Mouse (Mus musculus) spleen, postnatal 10 days (tissue): ENCODE measurements around the gene Ldb1.
"Not testable (repeated sequence)": the region's sequence is repeated elsewhere in the genome, so short reads cannot be mapped to it uniquely, and the experiment has no call there.

Experiments used
- DNase-seq, 2 experiments: peaks; one replicate each; pipeline ENCODE4 v3.0.0; 2021 to 2022; ENCODE audit warnings: low spot score in 2 of 2

Gene Ldb1

DNA sequence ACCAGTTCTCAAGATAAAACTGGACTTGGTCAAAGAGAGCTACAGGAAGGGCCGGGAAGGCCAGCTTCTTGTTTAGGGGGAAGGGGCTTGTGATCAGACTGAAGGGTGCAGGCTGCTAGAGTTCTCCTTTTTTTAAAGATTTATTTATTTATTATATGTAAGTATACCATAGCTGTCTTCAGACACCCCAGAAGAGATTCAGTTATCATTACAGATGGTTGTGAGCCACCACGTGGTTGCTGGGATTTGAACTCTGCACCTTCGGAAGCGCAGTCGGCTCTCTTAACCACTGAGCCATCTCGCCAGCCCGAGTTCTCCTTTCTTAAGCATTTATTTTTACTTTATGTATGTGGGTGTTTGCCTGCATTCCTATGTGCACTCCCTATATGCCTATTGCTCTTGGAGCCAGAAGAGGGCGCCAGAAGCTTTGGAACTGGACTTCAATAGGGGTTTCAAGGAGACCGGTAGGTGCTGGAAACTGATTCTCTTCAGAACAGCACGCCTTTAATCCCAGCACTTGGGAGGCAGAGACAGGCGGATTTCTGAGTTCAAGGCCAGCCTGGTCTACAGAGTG, 16.2 kb downstream of the Ldb1 start:
- DNase-seq = no peak

DNA sequence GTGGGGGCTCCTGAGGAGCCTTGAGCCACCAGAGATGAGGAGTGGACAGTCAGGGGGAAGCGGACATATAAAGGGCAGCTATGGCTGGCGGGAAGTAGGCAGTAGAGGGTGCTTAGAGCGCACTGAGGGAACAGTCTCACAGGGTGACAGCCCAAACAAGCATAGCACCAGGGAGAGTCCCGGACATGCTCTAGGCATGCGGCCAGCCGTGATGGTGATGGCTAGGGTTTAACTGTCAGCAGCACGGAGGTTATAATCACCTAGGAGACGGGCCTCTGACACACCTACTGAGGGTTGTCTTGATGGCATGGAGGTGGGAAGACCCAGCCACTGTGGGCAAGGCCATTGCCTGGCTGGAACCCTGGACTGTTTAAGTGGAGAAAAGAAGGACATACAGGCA, 18.4 kb downstream of the Ldb1 start:
- DNase-seq = no peak

DNA sequence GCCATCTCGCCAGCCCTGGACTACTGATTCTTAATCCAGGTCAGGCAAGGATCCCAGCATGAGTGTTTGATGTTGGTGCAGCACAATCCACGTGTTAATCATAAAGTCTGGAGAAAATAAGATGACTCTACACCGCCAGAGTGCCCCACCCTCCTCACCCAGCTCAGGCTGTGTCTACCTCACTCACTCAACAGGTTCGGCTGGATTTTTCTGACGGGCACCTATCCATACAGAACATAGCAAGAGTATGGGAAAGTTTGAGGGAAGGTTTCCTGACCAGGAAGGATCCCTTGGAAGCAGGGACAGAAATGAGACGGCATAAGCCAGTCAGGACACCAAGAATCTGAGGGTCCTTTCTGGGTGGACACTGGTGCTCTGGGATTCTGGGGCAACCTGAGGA, 20.1 kb downstream of the Ldb1 start:
- no peak for DNase-seq

DNA sequence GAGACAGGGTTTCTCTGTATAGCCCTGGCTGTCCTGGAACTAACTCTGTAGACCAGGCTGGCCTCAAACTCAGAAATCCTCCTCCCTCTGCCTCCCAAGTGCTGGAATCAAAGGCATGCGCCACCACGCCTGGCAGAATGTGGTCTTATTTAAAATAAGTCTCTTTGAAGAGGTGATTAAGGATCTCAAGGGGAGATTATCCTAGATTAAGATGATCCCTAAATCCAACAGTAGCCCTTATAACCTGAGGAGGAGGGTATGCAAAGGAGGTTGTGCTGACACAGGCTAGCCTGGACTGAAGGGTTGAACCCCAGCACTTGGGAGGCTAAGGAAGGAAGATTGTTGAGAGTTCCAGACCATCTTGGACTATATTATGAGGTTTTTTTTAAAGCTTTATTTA, 29.0 kb downstream of the Ldb1 start:
- DNase-seq = no peak

DNA sequence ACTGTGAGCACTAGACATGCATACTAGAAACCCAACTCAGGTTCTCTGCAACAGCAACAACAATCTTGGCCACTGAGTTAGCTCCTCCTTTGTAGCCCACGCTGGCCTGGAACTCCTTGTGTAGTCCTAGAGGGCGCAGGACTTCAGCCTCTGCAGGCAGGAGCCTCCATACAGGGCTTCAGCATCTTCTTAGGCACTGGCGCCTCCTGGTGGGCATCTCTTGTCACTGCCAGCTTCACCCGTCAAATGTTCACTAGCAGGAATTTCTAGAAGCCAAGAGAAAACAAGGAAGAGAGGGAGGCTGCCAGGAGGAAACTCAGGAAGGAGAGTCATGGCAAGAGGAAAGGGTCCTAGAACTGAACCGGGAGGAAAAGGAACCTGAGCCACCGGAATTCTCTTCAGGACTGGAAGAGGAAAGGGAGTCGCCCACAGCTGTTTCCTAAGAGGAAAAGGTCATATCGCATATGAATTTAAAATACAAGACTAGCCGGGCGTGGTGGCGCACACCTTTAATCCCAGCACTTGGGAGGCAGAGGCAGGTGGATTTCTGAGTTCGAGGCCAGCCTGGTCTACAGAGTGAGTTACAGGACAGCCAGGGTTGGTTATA, 30.3 kb downstream of the Ldb1 start:
- peak; percentile 79 to 91 for DNase-seq

DNA sequence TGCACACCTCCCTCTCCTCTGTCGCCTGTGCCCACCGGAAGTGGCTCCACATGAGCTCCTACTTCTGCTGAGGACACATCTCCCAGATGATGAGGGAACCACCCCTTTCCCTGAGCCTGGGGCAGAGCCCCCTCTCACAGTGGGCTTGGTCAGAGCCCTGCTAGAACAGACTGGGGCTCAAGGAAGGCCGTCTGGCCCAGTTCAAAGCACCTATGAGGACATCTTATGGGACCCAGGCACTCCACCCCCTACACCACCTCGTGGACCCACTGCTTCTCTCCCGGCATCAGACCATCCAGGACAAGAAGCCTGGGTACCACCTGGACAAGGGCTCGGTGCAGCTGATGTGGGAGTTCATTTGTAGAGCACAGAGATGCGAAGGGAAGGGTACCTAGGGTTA, 39.3 kb downstream of the Ldb1 start:
- DNase-seq = no peak

DNA sequence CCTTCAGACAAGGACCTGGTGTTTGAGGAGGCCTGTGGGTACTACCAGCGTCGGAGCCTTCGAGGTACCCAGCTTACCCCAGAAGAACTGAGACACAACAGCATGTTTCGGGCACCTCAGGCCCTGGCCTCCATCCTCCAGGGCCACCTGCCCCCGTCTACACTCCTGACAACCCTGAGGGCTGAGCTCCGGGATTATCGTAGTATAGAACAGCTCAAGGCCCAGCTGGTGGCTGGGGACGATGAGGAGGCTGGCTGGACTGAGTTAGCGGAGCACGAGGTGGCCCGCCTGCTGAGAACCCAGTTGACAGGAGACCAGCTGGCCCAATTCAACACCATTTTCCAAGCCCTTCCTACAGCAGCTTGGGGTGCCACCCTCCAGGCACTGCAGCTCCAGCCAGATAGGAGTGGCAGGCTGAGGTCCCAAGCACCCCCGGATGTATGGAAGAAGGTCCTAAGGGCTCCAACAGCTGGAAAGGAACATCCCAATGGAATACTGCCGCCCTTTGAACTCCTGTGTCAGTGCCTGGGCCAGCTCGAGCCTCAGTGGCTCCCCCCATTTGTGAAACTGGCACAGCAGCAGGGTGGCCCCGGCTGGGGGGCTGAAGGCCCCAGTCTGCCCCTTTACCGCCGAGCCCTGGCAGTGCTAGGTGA, 40.1 kb downstream of the Ldb1 start:
- DNase-seq = no peak

DNA sequence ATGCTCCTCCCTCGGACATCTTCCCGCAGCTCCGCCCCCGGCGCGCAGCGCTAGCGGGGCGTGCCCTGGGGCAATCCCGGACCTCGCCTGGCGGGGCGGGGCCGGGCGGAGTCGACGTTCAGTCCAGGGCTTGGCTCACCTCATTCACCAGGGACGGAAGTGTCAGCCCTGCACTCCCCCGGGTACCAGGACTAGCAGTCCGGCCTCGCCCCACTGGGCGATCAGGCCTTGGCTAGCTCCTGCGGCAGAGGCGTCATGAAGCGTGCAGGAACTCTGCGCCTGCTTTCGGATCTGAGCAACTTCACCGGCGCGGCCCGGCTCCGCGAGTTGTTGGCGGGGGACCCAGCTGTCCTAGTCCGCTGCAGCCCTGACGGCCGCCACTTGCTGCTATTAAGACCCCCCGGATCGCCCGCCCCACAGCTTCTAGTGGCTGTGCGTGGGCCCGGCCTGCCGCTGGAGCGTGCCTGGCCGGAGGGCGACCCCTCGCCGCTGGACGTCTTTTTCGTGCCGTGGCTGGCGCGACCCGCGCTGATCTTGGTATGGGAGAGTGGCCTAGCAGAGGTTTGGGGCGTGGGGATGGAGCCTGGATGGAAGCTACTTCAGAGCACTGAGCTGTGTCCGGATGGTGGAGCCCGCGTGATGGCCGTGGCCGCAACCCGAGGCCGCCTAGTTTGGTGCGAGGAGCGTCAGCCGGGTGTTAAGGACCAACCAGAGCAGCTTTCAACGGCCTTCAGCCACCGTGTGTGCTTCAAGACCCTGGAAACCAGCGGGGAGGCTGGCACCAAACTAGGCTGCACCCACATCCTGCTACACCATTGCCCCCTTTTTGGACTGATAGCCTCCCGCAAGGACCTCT, 41.4 kb downstream of the Ldb1 start, which contains the start of gene Hps6:
Hps6 (plus strand) TSS at position 138 of the 856 bp plus-strand sequence.
- peak; percentile 73 to 88 for DNase-seq

DNA sequence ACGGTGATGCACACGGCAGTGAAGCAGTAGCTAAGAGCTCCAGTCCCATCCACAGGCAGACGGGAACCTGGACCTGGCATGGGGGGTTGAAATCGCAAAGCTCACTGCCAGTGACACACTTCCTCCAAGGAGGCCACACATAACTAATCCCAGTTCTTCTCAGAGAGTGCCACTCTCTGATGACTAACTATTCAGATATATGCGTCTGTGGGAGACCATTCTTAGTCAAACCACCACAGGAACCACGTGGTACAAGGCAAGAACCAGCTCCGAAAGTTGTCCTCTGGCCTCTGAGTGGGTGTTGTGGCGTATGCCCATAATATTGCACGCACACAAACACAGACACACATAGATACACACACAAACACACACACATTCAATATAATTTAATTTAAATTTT, 42.7 kb downstream of the Ldb1 start:
- no peak for DNase-seq

DNA sequence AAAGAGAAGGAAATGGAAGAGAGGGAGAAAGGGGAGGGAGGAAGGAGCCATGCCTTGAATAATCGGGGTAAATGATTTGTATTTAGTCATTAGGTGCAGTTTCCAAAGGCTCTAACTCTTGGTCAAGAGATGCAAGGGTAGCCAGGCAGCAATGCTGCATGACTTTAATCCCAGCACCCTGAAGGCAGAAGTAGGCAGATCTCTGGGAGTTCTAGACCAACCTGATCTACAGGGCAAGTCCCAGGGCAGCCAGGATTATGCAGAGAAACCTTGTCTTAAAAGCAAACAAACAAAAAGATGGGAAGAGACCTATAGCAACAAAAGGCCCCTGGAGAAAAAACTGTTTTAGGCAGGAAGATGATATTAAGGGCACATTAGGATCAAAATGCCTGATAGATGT, 45.6 kb downstream of the Ldb1 start:
- DNase-seq = no peak

DNA sequence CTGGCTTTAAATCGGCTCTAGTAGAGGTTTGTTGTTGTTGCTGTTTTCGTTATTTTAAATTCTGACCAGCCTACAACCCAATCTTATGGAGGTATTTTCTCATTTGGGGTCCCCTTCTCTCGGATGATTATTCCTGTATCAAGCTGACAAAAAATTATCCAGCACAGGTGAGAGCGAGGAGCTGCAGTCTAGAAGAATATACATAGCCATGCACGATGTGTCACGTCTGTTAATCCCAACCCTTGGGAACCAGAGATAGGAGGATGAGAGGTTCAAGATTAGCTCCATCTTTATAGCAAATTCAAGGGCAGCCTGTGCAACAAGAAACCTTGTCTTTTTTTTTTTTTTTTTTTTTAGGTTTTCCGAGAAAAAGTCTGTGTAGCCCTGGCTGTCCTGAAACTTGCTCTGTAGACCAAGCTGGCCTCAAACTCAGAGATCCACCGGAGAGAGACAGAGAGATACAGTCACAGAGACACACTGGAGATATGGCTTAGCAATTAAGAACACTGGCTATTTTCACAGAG, 46.3 kb downstream of the Ldb1 start:
- DNase-seq = no peak

DNA sequence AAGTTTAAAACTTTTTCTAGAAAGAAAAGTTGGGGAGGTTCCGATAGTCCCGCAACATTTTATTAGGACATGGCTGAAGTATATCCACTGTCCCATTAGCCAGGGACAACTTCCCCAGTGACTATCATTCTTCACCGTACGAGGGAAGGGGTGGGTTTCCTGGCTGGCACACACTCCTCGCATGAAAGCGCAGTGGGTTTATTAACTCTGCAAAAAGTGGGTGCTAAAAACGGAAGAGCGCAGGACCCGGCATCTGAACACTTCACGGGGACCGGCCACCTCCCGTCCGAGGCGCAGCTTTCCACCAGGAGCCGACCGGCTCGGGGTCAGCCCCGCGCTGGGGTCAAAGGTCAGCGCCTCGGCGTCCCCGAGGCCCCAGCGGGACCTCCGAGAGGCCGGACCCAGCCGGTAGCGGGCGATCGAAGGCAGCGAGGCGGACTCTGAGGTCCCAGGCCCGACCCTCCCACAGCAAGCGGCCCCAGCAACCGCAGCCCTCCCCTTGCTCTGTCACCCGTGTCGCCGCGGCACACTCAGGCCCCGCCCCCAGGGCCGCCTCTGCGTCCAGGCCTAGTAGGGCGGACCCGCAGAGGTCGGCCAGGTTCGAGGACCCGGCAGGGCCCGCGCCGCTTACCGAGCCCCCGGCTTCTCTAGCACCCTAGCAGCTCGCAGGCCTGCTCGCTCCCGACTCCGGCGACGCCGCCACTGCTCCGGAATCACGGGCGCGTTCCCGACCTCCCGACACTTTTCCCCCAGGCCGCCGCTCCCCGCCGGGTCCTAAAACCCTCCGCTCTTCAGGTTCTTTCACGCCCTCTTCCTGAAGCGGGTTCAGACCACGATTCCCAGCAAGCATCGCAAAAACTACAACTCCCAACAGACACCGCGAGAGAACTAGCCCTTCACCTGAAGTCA, 47.0 kb downstream of the Ldb1 start, which contains the start of gene Armh3:
Armh3 (minus strand) TSS at position 704 of the 909 bp plus-strand sequence.
- DNase-seq = peak; percentile 88 to 93

DNA sequence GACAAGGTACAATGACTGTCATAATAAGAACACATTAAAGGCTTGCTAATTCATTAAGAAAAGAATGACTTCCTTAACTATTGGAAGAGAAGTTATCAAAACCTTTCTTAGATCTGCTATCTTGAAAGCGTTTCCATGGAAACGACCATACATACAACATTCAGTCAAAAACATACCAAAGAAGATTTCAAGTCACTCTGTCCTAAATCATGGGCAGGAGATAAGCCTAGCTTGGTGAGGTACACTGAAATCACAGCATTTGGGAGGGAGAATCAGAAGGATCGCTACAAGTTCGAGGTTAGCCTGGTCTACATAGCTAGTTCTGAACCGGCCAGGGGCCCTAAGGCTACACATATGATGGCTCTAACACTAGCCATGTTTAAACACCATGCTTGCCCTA, 47.6 kb downstream of the Ldb1 start:
- DNase-seq = no peak

DNA sequence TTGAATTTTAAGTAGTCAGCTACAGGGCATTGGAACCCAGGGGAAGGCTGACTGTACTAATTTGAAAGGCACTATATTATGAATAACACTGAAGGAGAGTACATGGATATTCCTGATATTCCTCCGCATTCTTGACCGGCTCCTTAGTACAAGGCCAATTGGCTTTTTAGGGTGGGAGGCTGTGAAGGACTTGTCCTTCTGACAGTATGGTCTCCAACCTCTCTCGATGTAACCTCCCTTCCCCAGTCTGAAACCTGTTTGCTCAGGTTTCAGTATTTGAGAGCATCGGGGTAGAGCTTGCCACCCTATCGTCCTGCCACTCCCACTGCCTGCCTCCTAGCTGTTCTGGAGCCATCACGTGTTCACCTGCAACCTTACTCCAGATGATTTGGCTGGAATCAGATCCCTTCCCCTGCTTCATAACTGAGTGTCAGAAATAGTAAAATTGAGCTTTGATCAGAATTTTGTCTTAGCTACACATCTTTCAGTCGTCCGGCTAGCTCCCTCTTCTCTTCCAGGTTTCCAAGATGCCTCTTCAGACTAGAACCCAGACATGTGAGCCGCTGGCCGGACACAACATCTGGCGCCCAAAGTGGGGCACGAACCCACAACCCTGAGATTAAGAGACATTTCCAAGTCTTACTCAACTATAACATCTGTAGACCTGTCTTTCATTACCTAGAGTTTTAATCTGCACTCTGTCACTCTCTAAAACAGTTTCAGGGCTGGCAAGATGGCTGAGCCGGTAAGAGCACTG, 50.9 kb downstream of the Ldb1 start:
- DNase-seq = no peak

DNA sequence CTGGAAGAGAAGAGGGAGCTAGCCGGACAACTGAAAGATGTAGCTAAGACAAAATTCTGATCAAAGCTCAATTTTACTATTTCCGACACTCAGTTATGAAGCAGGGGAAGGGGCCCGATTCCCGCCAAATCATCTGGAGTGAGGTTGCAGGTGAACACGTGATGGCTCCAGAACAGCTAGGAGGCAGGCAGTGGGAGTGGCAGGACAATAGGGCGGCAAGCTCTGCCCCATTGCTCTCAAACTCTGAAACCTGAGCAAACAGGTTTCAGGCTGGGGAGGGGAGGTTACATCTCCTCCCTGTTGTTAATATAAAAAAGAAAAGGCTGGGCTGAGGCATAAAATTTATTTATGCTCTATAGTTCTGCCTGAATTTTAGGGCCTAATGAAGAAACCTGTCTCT, 51.6 kb downstream of the Ldb1 start:
- DNase-seq = not testable (repeated sequence)

DNA sequence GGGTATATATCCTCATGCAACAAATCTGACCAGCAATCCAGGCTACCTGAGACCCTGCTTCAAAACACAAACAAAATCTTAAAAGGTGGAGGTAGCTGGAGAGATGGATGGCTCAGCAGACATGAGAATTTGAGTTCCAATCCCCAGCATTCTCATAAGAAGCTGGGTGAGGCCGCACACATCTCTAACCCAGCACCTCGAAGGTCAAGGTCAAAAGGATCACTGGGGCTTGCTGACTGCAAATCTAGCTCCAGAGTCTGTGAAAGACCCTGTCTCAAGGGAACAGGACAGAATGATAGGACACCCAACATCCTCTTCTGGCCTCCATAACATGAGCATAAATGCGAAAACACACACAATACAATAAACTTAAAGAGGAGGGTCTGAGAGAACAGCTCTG, 53.8 kb downstream of the Ldb1 start:
- no peak for DNase-seq

DNA sequence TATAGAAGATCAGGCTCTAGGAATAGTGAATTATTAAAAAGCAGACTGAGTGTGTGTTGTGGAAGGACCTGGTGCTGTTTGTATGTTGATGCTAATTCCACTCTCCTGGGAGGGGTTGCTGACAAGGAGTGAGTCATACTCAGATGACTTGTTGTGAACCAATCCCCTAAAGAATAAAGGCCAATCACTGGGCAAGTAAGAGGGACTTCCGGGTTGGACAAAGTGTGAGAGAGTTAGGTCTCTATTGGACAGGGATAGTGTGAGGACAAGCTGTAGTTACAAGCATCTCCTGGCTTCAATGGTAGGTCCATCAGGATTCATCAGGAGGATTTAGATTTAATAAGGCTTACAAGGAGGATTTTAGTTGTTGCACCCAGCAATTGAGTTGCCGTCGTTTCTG, 56.8 kb downstream of the Ldb1 start:
- no peak for DNase-seq

DNA sequence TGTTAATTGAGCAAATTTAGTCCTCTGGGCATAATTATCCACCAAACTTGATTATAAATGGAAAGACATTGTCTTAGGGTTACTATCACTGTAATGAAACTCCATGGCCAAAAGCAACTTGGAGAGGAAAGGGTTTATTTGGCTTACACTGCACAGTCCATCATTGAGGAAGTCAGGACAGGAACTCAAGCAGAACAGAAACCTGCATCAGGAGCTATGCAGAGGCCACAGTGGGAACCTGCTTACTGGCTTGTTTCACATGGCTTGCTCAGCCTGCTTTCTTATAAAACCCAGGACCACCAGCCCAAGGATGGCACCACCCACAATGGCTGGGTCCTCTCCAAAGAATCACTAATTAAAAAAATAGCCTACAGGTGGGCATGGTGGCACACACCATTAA, 60.6 kb downstream of the Ldb1 start:
- DNase-seq = no peak
